Mouse (Mus musculus) gastrocnemius, postnatal 36 days (tissue): Measurements from ENCODE around the gene Bean1. TPM values are rescaled to one million over a fixed set of nuclear protein-coding genes. Genes with fewer than 3 reads are reported as not detected.

ENCODE experiments used
- DNase-seq, 2 experiments: peaks; one replicate each; pipeline ENCODE4 v3.0.0; 2022
- intact Hi-C: fragments of 180-260 bp; cut with DNase I; formaldehyde crosslinking; loops from one replicate; pipeline ENCODE4 v1.15.1; 2025
- long read RNA-seq, 2 experiments: library from polyadenylated mRNA; stranded (forward); transcript quantifications; one replicate each; pipeline ENCODE4 v2.0.0; 2021
- total RNA-seq, 2 experiments: library from RNA; stranded (reverse); gene quantifications; 2 replicates each; pipeline ENCODE4 v1.2.3; 2021

The Bean1 gene
- total RNA-seq, result under 1 TPM; 0.27 to 0.31 TPM
- long read RNA-seq, experiment 1, result 0 reads
- long read RNA-seq, experiment 2, result 0 reads

GRCm38 (mm10) chr8:104170118-104171049 is at the start of gene Bean1:
Gene Bean1, plus strand, starts transcription at chr8:104170442.
- DNase-seq, result peak; percentile 28 to 29
- intact Hi-C loops, result no loop called here

- DNase-seq, result no peak
- intact Hi-C loops, result no loop called here
Measured at GRCm38 (mm10) chr8:104121640-104122416, 48.4 kb upstream of the Bean1 start.

- DNase-seq, result no peak
- intact Hi-C loops, result no loop called here
Measured at GRCm38 (mm10) chr8:104123080-104123657, 47.1 kb upstream of the Bean1 start.

- intact Hi-C loops, result no loop called here
- DNase-seq, result no peak
Measured at GRCm38 (mm10) chr8:104124534-104124933, 45.7 kb upstream of the Bean1 start.

GRCm38 (mm10) chr8:104127160-104127883 is 42.9 kb upstream of the Bean1 start:
- no peak for DNase-seq
- intact Hi-C loops, result no loop called here

- intact Hi-C loops, result no loop called here
- no peak for DNase-seq
Measured at GRCm38 (mm10) chr8:104130916-104131315, 39.3 kb upstream of the Bean1 start.

GRCm38 (mm10) chr8:104131414-104131975 is 38.7 kb upstream of the Bean1 start:
- DNase-seq, result no peak
- intact Hi-C loops, result no loop called here

- intact Hi-C loops, result no loop called here
Measured at GRCm38 (mm10) chr8:104134521-104134920, 35.7 kb upstream of the Bean1 start.

GRCm38 (mm10) chr8:104136277-104136676 is 34.0 kb upstream of the Bean1 start:
- intact Hi-C loops, result no loop called here
- DNase-seq, result no peak

More at GRCm38 (mm10) chr8:104134521-104134920, 35.7 kb upstream of the Bean1 start:
- no peak for DNase-seq

- no peak for DNase-seq
- intact Hi-C loops, result no loop called here
Measured at GRCm38 (mm10) chr8:104137636-104138035, 32.6 kb upstream of the Bean1 start.

- intact Hi-C loops, result loop anchor here (1.0 kb wide), 1 partner anchor 42 kb away; no protein-coding TSS in a partner anchor
Measured at GRCm38 (mm10) chr8:104140611-104141010, 29.6 kb upstream of the Bean1 start.

GRCm38 (mm10) chr8:104142415-104142814 is 27.8 kb upstream of the Bean1 start:
- intact Hi-C loops, result no loop called here
- DNase-seq, result no peak

More at GRCm38 (mm10) chr8:104140611-104141010, 29.6 kb upstream of the Bean1 start:
- DNase-seq, result no peak

- DNase-seq, result no peak
- intact Hi-C loops, result no loop called here
Measured at GRCm38 (mm10) chr8:104143379-104143778, 26.9 kb upstream of the Bean1 start.

GRCm38 (mm10) chr8:104144434-104145216 is 25.6 kb upstream of the Bean1 start:
- no peak for DNase-seq
- intact Hi-C loops, result no loop called here

- intact Hi-C loops, result loop anchor here (1.0 kb wide), 1 partner anchor 73 kb away; no protein-coding TSS in a partner anchor
- peak; percentile 71 to 82 for DNase-seq
Measured at GRCm38 (mm10) chr8:104145981-104146689, 24.1 kb upstream of the Bean1 start.

GRCm38 (mm10) chr8:104146717-104147494 is 23.3 kb upstream of the Bean1 start:
- intact Hi-C loops, result loop anchor here (1.0 kb wide), 1 partner anchor 72 kb away; no protein-coding TSS in a partner anchor
- no peak for DNase-seq

GRCm38 (mm10) chr8:104147947-104148346 is 22.3 kb upstream of the Bean1 start:
- intact Hi-C loops, result no loop called here

More at GRCm38 (mm10) chr8:104147947-104148346, 22.3 kb upstream of the Bean1 start:
- DNase-seq, result no peak
